Mouse (Mus musculus): Measurements from ENCODE around the gene Noxa1.
A peak's percentile ranks its signal among the peaks of the same experiment; 100 is the strongest.

GRCm38 (mm10) chr2:25095109-25095850, at the start of gene Noxa1:
- TF ChIP-seq EP300 (IDR thresholded peaks at IDR 0.05; ENCODE audit: low read length) (0 out of 2 replicates have a peak, but pooled peaks have one; percentile 26), KAT2A (IDR thresholded peaks at IDR 0.05; ENCODE audit: insufficient replicate concordance, low read length) (0 out of 2 replicates have a peak, but pooled peaks have one; percentile 29), USF2 (conservative IDR thresholded peaks at IDR 0.05; ENCODE audit: low read depth, low read length) (no peak), POLR2A (IDR thresholded peaks at IDR 0.05; ENCODE audit: low read depth, low read length) (peak; percentile 90), ETS1 (conservative IDR thresholded peaks at IDR 0.05; ENCODE audit: low read depth, low read length) (no peak), RAD21 (IDR thresholded peaks at IDR 0.05; ENCODE audit: low read depth, low read length) (peak; percentile 32), UBTF (IDR thresholded peaks at IDR 0.05; ENCODE audit: low read depth, low read length) (peak; percentile 97), ZC3H11A (IDR thresholded peaks at IDR 0.05; ENCODE audit: low read depth, low read length) (no peak)

All from CH12.LX (cell line).